Mouse (Mus musculus) forebrain, embryonic 11.5 days (tissue): Measurements from ENCODE around the gene Gm4177. TPM values are rescaled to one million over a fixed set of nuclear protein-coding genes. Genes with fewer than 3 reads are reported as not detected.
"Not testable (repeated sequence)": the region's sequence is repeated elsewhere in the genome, so short reads cannot be mapped to it uniquely, and the experiment has no call there.

Experiments
- ATAC-seq: fragments of 200-750 bp; cut with Nextera tagmentation; replicated peaks from 2 replicates; pipeline ENCODE4 v1.8.0; 2017; ENCODE audit warnings: moderate TSS enrichment; ENCODE audit not compliant: low FRiP score
- DNase-seq: peaks from one replicate; pipeline ENCODE4 v3.0.0-alpha.2; 2017; ENCODE audit warnings: low spot score
- H3K27ac ChIP-seq: fragments of 300-500 bp; sonication (generic); 2 replicates; pipeline ENCODE4 v1.5.1; 2014; ENCODE audit warnings: low read depth, low read length
- H3K27me3 ChIP-seq: fragments of 300-500 bp; sonication (generic); 2 replicates; pipeline ENCODE4 v1.6.1; 2014; ENCODE audit warnings: mild to moderate bottlenecking, low read length, mixed read lengths; ENCODE audit not compliant: control insufficient read depth, insufficient read depth
- H3K36me3 ChIP-seq: fragments of 300-500 bp; sonication (generic); 2 replicates; pipeline ENCODE4 v1.6.1; 2014; ENCODE audit warnings: mild to moderate bottlenecking, low read length, moderate library complexity, mixed read lengths; ENCODE audit not compliant: control insufficient read depth, insufficient read depth
- H3K4me1 ChIP-seq: fragments of 300-500 bp; sonication (generic); replicated peaks from 2 replicates; pipeline ENCODE4 v1.6.1; 2014; ENCODE audit warnings: low read length, mixed read lengths; ENCODE audit not compliant: control insufficient read depth, insufficient read depth
- H3K4me2 ChIP-seq: fragments of 300-500 bp; sonication (generic); 2 replicates; pipeline ENCODE4 v1.6.1; 2014; ENCODE audit warnings: low read depth, mild to moderate bottlenecking, low read length, moderate library complexity, mixed read lengths; ENCODE audit not compliant: severe bottlenecking
- H3K4me3 ChIP-seq: fragments of 300-500 bp; sonication (generic); 2 replicates; pipeline ENCODE4 v1.5.1; 2014; ENCODE audit warnings: low read depth, low read length
- H3K9ac ChIP-seq: fragments of 300-500 bp; sonication (generic); 2 replicates; pipeline ENCODE4 v1.6.1; 2014; ENCODE audit warnings: low read length
- H3K9me3 ChIP-seq: fragments of 300-500 bp; sonication (generic); 2 replicates; pipeline ENCODE4 v1.6.1; 2016; ENCODE audit warnings: low read length, mixed read lengths; ENCODE audit not compliant: control insufficient read depth
- WGBS: fragments of 180-500 bp; shearing (Covaris S2); extraction: QIAGEN DNeasy Blood & Tissue Kit; methylation state at CpG from one replicate; pipeline ENCODE4 v1.1.7; 2014; 5-methylcytosine and 5-hydroxymethylcytosine counted together
- polyA plus RNA-seq: library from polyadenylated mRNA; unstranded; fragments of >200 nt; fragmentation: Nextera tagmentation; extraction: Ambion mirVana; gene quantifications from 2 replicates; pipeline ENCODE4 v1.2.1, GENCODE M21; 2014

The Gm4177 gene
- polyA plus RNA-seq = not detected in 2 replicates

- no CpG with 5 or more reads among the region's 3 CpGs for WGBS
- H3K4me1 ChIP-seq, H3K4me2 ChIP-seq, H3K27me3 ChIP-seq, H3K4me3 ChIP-seq, H3K36me3 ChIP-seq, H3K9me3 ChIP-seq, H3K9ac ChIP-seq, DNase-seq, H3K27ac ChIP-seq, ATAC-seq: not testable (repeated sequence)
Measured at GRCm38 (mm10) chr7:21796628-21797027, at the start of gene Gm4177. TSS of gene Gm4177 (minus strand) at chr7:21796728.

GRCm38 (mm10) chr7:21844167-21844566, 47.6 kb upstream of the Gm4177 start, which contains the start of gene Gm5725:
TSS of gene Gm5725 (minus strand) at chr7:21844267.
- not testable (repeated sequence) for ATAC-seq, H3K9ac ChIP-seq, H3K9me3 ChIP-seq, H3K27me3 ChIP-seq, H3K27ac ChIP-seq, H3K4me1 ChIP-seq, DNase-seq, H3K36me3 ChIP-seq, H3K4me2 ChIP-seq, H3K4me3 ChIP-seq
- no CpG with 5 or more reads among the region's 1 CpGs for WGBS

- not testable (repeated sequence) for H3K36me3 ChIP-seq, H3K4me2 ChIP-seq, ATAC-seq, DNase-seq, H3K9ac ChIP-seq, H3K27ac ChIP-seq, H3K27me3 ChIP-seq, H3K9me3 ChIP-seq, H3K4me1 ChIP-seq, H3K4me3 ChIP-seq
- no CpG with 5 or more reads among the region's 1 CpGs for WGBS
Measured at GRCm38 (mm10) chr7:21832051-21832450, 35.5 kb upstream of the Gm4177 start, which contains the start of gene Vmn1r135. TSS of gene Vmn1r135 (plus strand) at chr7:21832351.

GRCm38 (mm10) chr7:21761375-21761774, 35.2 kb downstream of the Gm4177 start, which contains the start of gene Gm4175:
TSS of gene Gm4175 (minus strand) at chr7:21761475.
- not testable (repeated sequence) for H3K9me3 ChIP-seq, ATAC-seq, H3K27me3 ChIP-seq, DNase-seq, H3K4me1 ChIP-seq, H3K27ac ChIP-seq, H3K9ac ChIP-seq, H3K36me3 ChIP-seq, H3K4me3 ChIP-seq, H3K4me2 ChIP-seq
- WGBS = no CpG with 5 or more reads among the region's 5 CpGs

Other genes with a start within 250 kb of the Gm4177 start
- not detected in 2 replicates for gene Vmn1r132, start 182.6 kb downstream of the Gm4177 start, polyA plus RNA-seq
- gene Gm4175, start 35.3 kb downstream of the Gm4177 start, polyA plus RNA-seq = not detected in 2 replicates
- gene Vmn1r135, start 35.6 kb upstream of the Gm4177 start, polyA plus RNA-seq = not detected in 2 replicates
- not detected in 2 replicates for gene Gm5725, start 47.5 kb upstream of the Gm4177 start, polyA plus RNA-seq
- not detected in 2 replicates for gene Gm5891, start 124.6 kb upstream of the Gm4177 start, polyA plus RNA-seq
- gene Vmn1r137, start 197.9 kb upstream of the Gm4177 start, polyA plus RNA-seq = not detected in 2 replicates
- gene Vmn1r138, start 232.2 kb upstream of the Gm4177 start, polyA plus RNA-seq = not detected in 2 replicates